Mouse (Mus musculus) MEL (cell line): ENCODE measurements around the gene Anxa9. TPM values are rescaled to one million over a fixed set of nuclear protein-coding genes. Genes with fewer than 3 reads are reported as not detected.

ENCODE experiments used
- DNase-seq: peaks from one replicate; pipeline ENCODE4 v3.0.0; 2011; ENCODE audit warnings: low read depth, low spot score
- H3K27ac ChIP-seq: 2 replicates; pipeline ENCODE4 v1.5.1; 2012; ENCODE audit warnings: low read depth, mild to moderate bottlenecking, control low read depth, low read length, moderate library complexity; ENCODE audit not compliant: control insufficient read depth
- H3K27me3 ChIP-seq, 2 experiments: fragments of 150-350 bp in 1 of 2; sonication (generic) in 1 of 2; 2 replicates each; pipeline ENCODE4 v1.6.1; 2012; ENCODE audit warnings: low read length in 2 of 2, mild to moderate bottlenecking in 2 of 2, improper control_type of control experiment in 1 of 2, moderate library complexity in 1 of 2; ENCODE audit not compliant: insufficient read depth in 2 of 2, control insufficient read depth in 1 of 2
- H3K36me3 ChIP-seq, 2 experiments: 2 replicates each; pipeline ENCODE4 v1.6.1; 2012 to 2014; ENCODE audit warnings: low read length in 2 of 2, improper control_type of control experiment in 1 of 2, inconsistent platforms in 1 of 2, mild to moderate bottlenecking in 1 of 2; ENCODE audit not compliant: insufficient read depth in 2 of 2, control insufficient read depth in 1 of 2
- H3K4me1 ChIP-seq, 2 experiments: fragments of 150-350 bp in 1 of 2; sonication (generic) in 1 of 2; 2 replicates each; pipeline ENCODE4 v1.6.1; 2012; ENCODE audit warnings: low read length in 2 of 2, improper control_type of control experiment in 1 of 2, mild to moderate bottlenecking in 1 of 2; ENCODE audit not compliant: insufficient read depth in 2 of 2, control insufficient read depth in 1 of 2
- H3K4me3 ChIP-seq, 2 experiments: fragments of 150-350 bp in 1 of 2; sonication (generic) in 1 of 2; 2 replicates each; pipeline ENCODE4 v1.5.1; 2012; ENCODE audit warnings: low read depth in 2 of 2, low read length in 2 of 2, mild to moderate bottlenecking in 2 of 2, moderate library complexity in 2 of 2, control low read depth in 1 of 2, improper control_type of control experiment in 1 of 2; ENCODE audit not compliant: control insufficient read depth in 1 of 2, insufficient read depth in 1 of 2
- H3K79me2 ChIP-seq: 2 replicates; pipeline ENCODE4 v1.6.1; 2012; ENCODE audit warnings: mild to moderate bottlenecking, low read length, moderate library complexity; ENCODE audit not compliant: control insufficient read depth, poor library complexity, insufficient read depth
- H3K9ac ChIP-seq: 2 replicates; pipeline ENCODE4 v1.6.1; 2012; ENCODE audit warnings: low read depth, mild to moderate bottlenecking, control low read depth, low read length, moderate library complexity; ENCODE audit not compliant: control insufficient read depth, poor library complexity, severe bottlenecking
- H3K9me3 ChIP-seq: fragments of 150-350 bp; sonication (generic); replicated peaks from 2 replicates; pipeline ENCODE4 v1.6.1; 2012; ENCODE audit warnings: mild to moderate bottlenecking, low read length, improper control_type of control experiment, moderate library complexity; ENCODE audit not compliant: insufficient read depth
- CTCF ChIP-seq, 3 experiments: IDR thresholded peaks in 2 of 3; conservative IDR thresholded peaks in 1 of 3; 2 replicates each; pipeline ENCODE4 v1.5.1; 2011 to 2012; ENCODE audit warnings: low read length in 3 of 3, low read depth in 2 of 3, mild to moderate bottlenecking in 2 of 3, improper control_type of control experiment in 1 of 3, inconsistent platforms in 1 of 3, mixed read lengths in 1 of 3, moderate library complexity in 1 of 3; ENCODE audit not compliant: control insufficient read depth in 1 of 3, insufficient read depth in 1 of 3, poor library complexity in 1 of 3, severe bottlenecking in 1 of 3
- EP300 ChIP-seq, 2 experiments: IDR thresholded peaks; 2 replicates each; pipeline ENCODE4 v1.6.1; 2011; ENCODE audit warnings: improper control_type of control experiment in 2 of 2, low read length in 2 of 2, low read depth in 1 of 2, mild to moderate bottlenecking in 1 of 2
- GATA1 ChIP-seq: IDR thresholded peaks from 2 replicates; pipeline ENCODE4 v1.6.1; 2011; ENCODE audit warnings: low read depth, low read length, improper control_type of control experiment
- HCFC1 ChIP-seq: IDR thresholded peaks from 2 replicates; pipeline ENCODE4 v1.6.1; 2012; ENCODE audit warnings: low read depth, mild to moderate bottlenecking, inconsistent platforms, low read length, improper control_type of control experiment, moderate library complexity
- MEF2A ChIP-seq: IDR thresholded peaks from 2 replicates; pipeline ENCODE4 v1.6.1; 2014; ENCODE audit warnings: low read depth, mild to moderate bottlenecking, inconsistent platforms, low read length, improper control_type of control experiment; ENCODE audit not compliant: poor library complexity, insufficient replicate concordance, severe bottlenecking; ENCODE audit errors: extremely low read depth
- MYB ChIP-seq: IDR thresholded peaks from 2 replicates; pipeline ENCODE4 v1.6.1; 2011; ENCODE audit warnings: mild to moderate bottlenecking, low read depth, low read length, improper control_type of control experiment
- NRF1 ChIP-seq: IDR thresholded peaks from 2 replicates; pipeline ENCODE4 v1.6.1; 2014; ENCODE audit warnings: low read depth, mild to moderate bottlenecking, inconsistent platforms, low read length, improper control_type of control experiment, moderate library complexity; ENCODE audit not compliant: poor library complexity, insufficient read depth, severe bottlenecking
- RAD21 ChIP-seq: IDR thresholded peaks from 2 replicates; pipeline ENCODE4 v1.6.1; 2011; ENCODE audit warnings: mild to moderate bottlenecking, low read depth, low read length, improper control_type of control experiment
- RCOR1 ChIP-seq: IDR thresholded peaks from 2 replicates; pipeline ENCODE4 v1.6.1; 2012; ENCODE audit warnings: low read depth, mild to moderate bottlenecking, inconsistent platforms, low read length, improper control_type of control experiment
- SIN3A ChIP-seq: IDR thresholded peaks from 2 replicates; pipeline ENCODE4 v1.6.1; 2012; ENCODE audit warnings: low read length, improper control_type of control experiment, inconsistent platforms
- SMC3 ChIP-seq: IDR thresholded peaks from 2 replicates; pipeline ENCODE4 v1.6.1; 2011; ENCODE audit warnings: low read depth, low read length, improper control_type of control experiment
- TAL1 ChIP-seq: IDR thresholded peaks from 2 replicates; pipeline ENCODE4 v1.6.1; 2012; ENCODE audit warnings: mild to moderate bottlenecking, inconsistent platforms, low read length, moderate library complexity, mixed read lengths
- ZC3H11A ChIP-seq: IDR thresholded peaks from 2 replicates; pipeline ENCODE4 v1.6.1; 2012; ENCODE audit warnings: low read depth, mild to moderate bottlenecking, inconsistent platforms, low read length, improper control_type of control experiment
- polyA plus RNA-seq, 2 experiments: library from polyadenylated mRNA; stranded (reverse) in 1 of 2; unstranded in 1 of 2; fragments of >175 nt in 1 of 2; fragments of >200 nt in 1 of 2; gene quantifications; 2 replicates each; pipeline versions ENCODE4 v1.2.1 to v1.2.4; 2012; ENCODE audit warnings: low replicate concordance in 2 of 2, low read depth in 1 of 2; ENCODE audit not compliant: insufficient read length in 2 of 2, insufficient read depth in 1 of 2, missing spikeins in 1 of 2
- total RNA-seq: library from RNA; depleted of rRNA; stranded (reverse); fragments of 300-350 nt; gene quantifications from 2 replicates; pipeline ENCODE4 v1.2.3, GENCODE M21; 2012

The Anxa9 gene
- total and polyA plus RNA-seq, 3 experiments = 7.7 to 33.9 TPM; not detected in 1

- H3K4me3 ChIP-seq = no peak overlapping the region
- TF ChIP-seq SIN3A = 0 out of 2 replicates have a peak, but pooled peaks have one; percentile 42
- TF ChIP-seq RCOR1 = peak; percentile 51; the same call in 1 of the 2 replicates
- TF ChIP-seq NRF1 = no peak
- 0 out of 4 replicates have a peak, but pooled peaks of 1 of the 2 experiments have one; percentile 7 for TF ChIP-seq EP300 (IDR thresholded peaks at IDR 0.05; ENCODE audit: low read depth in 1 of 2, low read length in 2 of 2)
- TF ChIP-seq GATA1 = peak; percentile 48; the same call in 1 of the 2 replicates
- TF ChIP-seq MYB = no peak
- no peaks in the 10 kb centered on the region for H3K27me3 ChIP-seq
- H3K27ac ChIP-seq = no peak overlapping the region
- peak; percentile 64 for DNase-seq
- H3K9ac ChIP-seq = no peak overlapping the region
- no peaks in the 10 kb centered on the region for H3K9me3 ChIP-seq
- H3K4me1 ChIP-seq = peaks cover 6 to 17% of the 10 kb centered on the region in 2 experiments; a peak in 3 of 4 replicates
- peaks cover 13 to 19% of the 10 kb centered on the region in 2 experiments for H3K36me3 ChIP-seq
- H3K79me2 ChIP-seq = no peaks in the 10 kb centered on the region
Measured at GRCm38 (mm10) chr3:95298018-95298417, 9.0 kb downstream of the Anxa9 start.

DNA sequence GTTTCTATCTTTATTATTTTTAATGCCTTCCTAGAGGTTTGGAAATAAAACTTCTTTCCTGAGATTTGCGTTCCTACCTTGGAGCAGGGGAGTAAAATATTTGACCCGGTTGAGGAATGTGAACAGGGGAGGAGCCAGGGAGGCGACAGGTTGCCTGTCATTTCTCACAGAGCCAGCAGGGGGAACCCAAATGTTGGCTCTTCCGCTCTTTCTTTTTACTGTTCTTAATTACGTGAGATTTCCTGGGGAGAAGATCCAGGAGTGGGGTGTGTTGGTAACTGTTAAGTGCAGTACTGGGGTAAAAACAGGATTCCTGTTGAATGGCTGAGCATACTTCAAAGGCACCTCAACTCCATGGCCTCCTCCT is 10.9 kb downstream of the Anxa9 start:
- H3K9me3 ChIP-seq = no peaks in the 10 kb centered on the region
- H3K27ac ChIP-seq = no peak overlapping the region
- H3K9ac ChIP-seq = no peak overlapping the region
- H3K4me3 ChIP-seq = no peak overlapping the region
- DNase-seq = peak; percentile 78
- H3K4me1 ChIP-seq = peaks cover 6 to 17% of the 10 kb centered on the region in 2 experiments; a peak in 3 of 4 replicates
- peak; percentile 58 for TF ChIP-seq ZC3H11A
- TF ChIP-seq MEF2A = no peak
- peak; percentile 82 for TF ChIP-seq SMC3
- TF ChIP-seq CTCF (IDR thresholded peaks at IDR 0.05 in 2 of 3, conservative IDR thresholded peaks at IDR 0.05 in 1 of 3; ENCODE audit: control insufficient read depth in 1 of 3, insufficient read depth in 1 of 3, low read depth in 2 of 3, low read length in 3 of 3, poor library complexity in 1 of 3, severe bottlenecking in 1 of 3) = peak in 2 of 3 experiments; percentile 93 to 95; a peak in 4 of 6 replicates
- no peak for TF ChIP-seq TAL1
- peak; percentile 81 for TF ChIP-seq RAD21
- 0 out of 2 replicates have a peak, but pooled peaks have one; percentile 24 for TF ChIP-seq HCFC1
- TF ChIP-seq, all 39 proteins: peak for 5
- Histone ChIP-seq H3K36me3 (peaks cover 13 to 25% of the 10 kb centered on the region in 2 experiments), H3K27me3 (no peaks in the 10 kb centered on the region), H3K79me2 (no peaks in the 10 kb centered on the region)
